Mouse (Mus musculus) B cell, adult 67 days (primary cell): ENCODE data around the gene Mark4. TPM values are rescaled to one million over a fixed set of nuclear protein-coding genes. Genes with fewer than 3 reads are reported as not detected.

Source experiments
- total RNA-seq, 2 experiments: library from RNA; stranded (reverse); gene quantifications; 4 replicates each; pipeline ENCODE4 v1.2.4; 2023

Mark4 gene
- total RNA-seq, result 10 to 100 TPM; 29.5 to 30.7 TPM

DNA sequence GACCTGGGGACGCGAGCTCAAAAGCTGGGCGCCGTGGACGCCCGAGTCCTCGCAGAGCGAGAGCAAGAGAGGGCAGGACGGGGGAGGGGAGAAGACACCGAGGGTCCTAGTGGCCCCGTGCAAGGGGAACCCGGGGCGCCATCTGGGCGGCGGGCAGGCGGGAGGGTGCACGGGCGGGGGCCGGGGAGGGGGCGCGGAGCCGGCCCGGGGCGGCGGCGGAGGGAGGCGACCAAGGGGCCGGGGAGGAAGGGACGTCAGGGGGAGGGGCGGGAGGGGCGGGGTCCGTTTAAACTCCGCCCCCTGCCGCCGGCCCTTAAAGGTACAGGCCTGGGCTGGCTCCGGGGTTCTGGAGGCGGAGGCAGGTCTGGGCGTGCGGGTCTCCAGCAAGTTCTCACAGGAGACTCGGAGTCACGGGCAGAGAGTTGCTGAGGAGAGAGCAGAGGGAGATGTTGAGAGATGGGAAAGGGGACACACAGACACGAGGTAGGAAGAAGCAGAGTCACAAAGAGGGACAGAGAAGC lies at the start of gene Mark4:
Mark4 (minus strand) TSS at position 231 of the 521 bp plus-strand sequence.

DNA sequence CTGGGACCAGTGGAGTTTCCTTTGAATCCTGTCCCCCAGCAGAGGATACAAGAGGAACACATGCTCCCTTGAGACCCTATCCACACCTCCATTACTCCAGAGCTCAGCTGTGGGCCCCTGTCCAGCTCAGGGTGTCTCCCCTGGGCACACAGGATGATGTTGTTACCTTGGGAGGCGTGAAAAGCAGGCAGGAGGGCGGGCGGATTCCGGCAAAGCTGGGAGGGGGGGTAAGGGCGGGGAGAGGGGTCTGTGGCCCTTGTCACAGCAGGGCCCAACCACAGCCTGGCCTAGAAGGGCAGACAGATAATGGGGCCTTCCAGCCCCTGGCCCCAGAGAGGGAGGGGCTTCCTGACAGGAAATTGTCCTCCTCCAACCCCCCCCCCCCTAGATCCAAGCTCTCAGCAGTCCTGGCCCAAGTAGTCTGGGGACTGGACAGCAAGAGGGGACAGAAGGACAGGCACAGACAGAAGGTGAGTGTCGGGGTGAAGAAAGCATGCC lies 4.3 kb upstream of the Mark4 start, which contains the start of gene Exoc3l2:
Exoc3l2 (plus strand) TSS at position 448 of the 498 bp plus-strand sequence.

DNA sequence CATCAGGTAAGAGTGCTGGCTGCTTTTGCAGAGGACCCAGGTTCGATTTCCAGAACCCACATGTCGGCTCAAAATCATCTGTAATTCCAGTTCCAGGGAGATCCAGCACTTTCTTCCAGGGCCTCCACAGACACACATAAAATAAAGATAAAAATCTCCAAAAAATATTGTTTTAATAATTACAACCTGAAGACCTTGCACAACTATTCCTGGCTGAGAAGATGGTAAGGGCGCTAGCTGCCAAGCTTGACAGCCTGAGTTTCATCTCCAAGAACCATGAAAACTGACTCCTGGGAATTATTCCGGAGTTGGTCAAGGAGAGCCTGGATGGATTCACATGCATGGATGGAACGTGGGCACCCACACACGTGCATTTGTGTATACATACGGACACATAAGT lies 54.1 kb downstream of the Mark4 start, which contains the start of gene Ckm:
Ckm (plus strand) TSS at position 301 of the 400 bp plus-strand sequence.

DNA sequence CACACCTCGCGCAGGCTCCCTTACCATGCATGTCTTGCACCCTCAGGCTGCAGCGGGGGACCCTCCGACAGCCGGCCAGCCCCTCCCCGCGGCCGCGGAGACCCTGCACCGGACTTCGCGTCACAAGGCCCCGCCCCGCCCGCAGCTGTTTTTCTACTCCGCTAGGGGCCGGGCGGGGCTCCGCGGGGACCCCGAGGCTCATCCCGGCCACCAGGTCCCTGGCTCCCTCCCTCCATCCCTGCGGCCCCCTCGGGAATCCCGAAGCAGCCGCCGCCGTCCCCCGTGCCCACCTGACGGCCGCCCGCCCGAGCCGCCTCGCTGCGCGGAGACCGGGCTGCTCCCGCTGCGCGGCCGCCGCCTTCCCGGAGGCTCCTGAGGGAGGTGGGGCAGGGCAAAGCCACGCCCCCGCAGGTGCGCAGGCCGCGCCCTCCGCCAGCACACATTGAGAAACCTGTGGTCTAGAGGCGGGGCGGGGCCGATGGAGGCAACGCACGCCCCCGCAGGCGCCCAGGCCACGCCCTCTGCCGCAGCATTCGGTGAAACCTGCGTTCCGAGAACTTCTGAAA lies 54.8 kb downstream of the Mark4 start, which contains the start of gene Klc3:
Klc3 (minus strand) TSS at position 374 of the 566 bp plus-strand sequence.

DNA sequence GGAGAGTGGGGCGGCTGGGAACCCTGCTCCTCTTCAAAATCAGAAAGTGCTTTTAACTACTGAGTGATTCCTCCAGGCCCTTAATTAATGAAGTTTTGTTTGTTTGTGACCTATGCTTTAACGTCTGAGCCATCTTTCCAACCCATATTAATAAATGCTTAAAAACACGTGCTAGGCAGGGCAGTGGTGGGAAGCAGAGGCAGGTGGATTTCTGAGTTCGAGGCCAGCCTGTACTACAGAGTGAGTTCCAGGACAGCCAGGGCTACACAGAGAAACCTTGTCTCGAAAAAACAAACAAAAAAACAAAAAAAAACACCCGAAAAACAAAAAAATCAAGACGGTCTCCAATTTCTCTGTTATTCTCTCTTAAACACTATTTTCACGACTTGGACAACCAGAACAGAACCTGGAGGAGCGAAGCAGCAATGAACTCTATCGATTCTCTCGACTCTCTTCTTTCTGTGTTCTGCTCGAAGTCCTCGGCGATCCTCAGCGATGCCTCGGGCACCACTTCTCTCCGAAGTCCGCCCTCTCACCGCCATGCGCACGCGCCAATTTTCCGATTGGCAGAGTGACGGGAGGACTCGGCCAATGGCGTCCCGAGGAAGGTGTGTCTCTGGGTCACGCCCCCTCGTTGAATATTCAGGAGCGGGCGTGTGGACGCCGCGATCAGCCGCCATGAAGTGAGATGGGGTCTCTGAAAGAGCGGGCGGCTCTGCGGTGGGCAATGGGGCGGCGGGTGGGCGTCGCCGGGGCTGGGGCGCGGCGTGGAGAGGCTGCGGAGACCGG lies 77.0 kb downstream of the Mark4 start, which contains the start of gene Ercc2:
Ercc2 (plus strand) TSS at position 634 of the 789 bp plus-strand sequence.

Other genes with a start within 250 kb of the Mark4 start
- not detected for gene Gpr4, start 246.3 kb downstream of the Mark4 start, total RNA-seq
- 10 to 100 TPM; 37.9 to 54.7 TPM for gene Opa3, start 230.5 kb downstream of the Mark4 start, total RNA-seq
- 100 to 1,000 TPM; 403 to 410 TPM for gene Vasp, start 187.0 kb downstream of the Mark4 start, total RNA-seq
- not detected for gene Ppm1n, start 178.8 kb downstream of the Mark4 start, total RNA-seq
- not detected for gene Rtn2, start 176.2 kb downstream of the Mark4 start, total RNA-seq
- gene Fosb, start 148.8 kb downstream of the Mark4 start, total RNA-seq, result 1,000 to 10,000 TPM in 1 of 2 experiments, 100 to 1,000 TPM in 1; 524 to 1,527 TPM
- 10 to 100 TPM; 64.3 to 66.3 TPM for gene Ercc1, start 114.0 kb downstream of the Mark4 start, total RNA-seq
- 10 to 100 TPM in 1 of 2 experiments, 1 to 10 TPM in 1; 6.7 to 10.7 TPM for gene Cd3eap, start 99.3 kb downstream of the Mark4 start, total RNA-seq
- gene Ppp1r13l, start 99.1 kb downstream of the Mark4 start, total RNA-seq, result 1 to 10 TPM; 1.4 to 1.9 TPM
- gene Ercc2, start 76.8 kb downstream of the Mark4 start, total RNA-seq, result 10 to 100 TPM; 57.0 to 80.3 TPM
- 1 to 10 TPM; 1.9 to 2.2 TPM for gene Klc3, start 54.7 kb downstream of the Mark4 start, total RNA-seq
- gene Ckm, start 54.0 kb downstream of the Mark4 start, total RNA-seq, result under 1 TPM; 0.44 TPM
- not detected for gene Exoc3l2, start 4.5 kb upstream of the Mark4 start, total RNA-seq
- 1 to 10 TPM; 5.8 to 6.5 TPM for gene Bloc1s3, start 49.5 kb upstream of the Mark4 start, total RNA-seq
- gene Trappc6a, start 49.6 kb upstream of the Mark4 start, total RNA-seq, result 10 to 100 TPM; 30.2 to 34.6 TPM
- under 1 TPM; 0.55 to 0.62 TPM for gene Nkpd1, start 59.0 kb upstream of the Mark4 start, total RNA-seq
- gene Ppp1r37, start 104.3 kb upstream of the Mark4 start, total RNA-seq, result 10 to 100 TPM; 58.2 to 64.2 TPM
- 10 to 100 TPM; 14.4 to 17.4 TPM for gene Zfp296, start 118.5 kb upstream of the Mark4 start, total RNA-seq
- 10 to 100 TPM; 88.5 to 93.3 TPM for gene Gemin7, start 118.8 kb upstream of the Mark4 start, total RNA-seq
- 100 to 1,000 TPM; 111 to 118 TPM for gene Clasrp, start 145.7 kb upstream of the Mark4 start, total RNA-seq
- gene Relb, start 170.6 kb upstream of the Mark4 start, total RNA-seq, result 100 to 1,000 TPM in 1 of 2 experiments, 10 to 100 TPM in 1; 94.7 to 102 TPM
- gene Clptm1, start 206.2 kb upstream of the Mark4 start, total RNA-seq, result 10 to 100 TPM; 80.3 to 90.7 TPM
- gene Apoc2, start 219.1 kb upstream of the Mark4 start, total RNA-seq, result not detected
- gene Gm44805, start 222.6 kb upstream of the Mark4 start, total RNA-seq, result not detected
- gene Apoc4, start 222.7 kb upstream of the Mark4 start, total RNA-seq, result not detected
- gene Apoc1, start 233.8 kb upstream of the Mark4 start, total RNA-seq, result not detected
- 10 to 100 TPM; 81.0 to 81.5 TPM for gene Apoe, start 240.4 kb upstream of the Mark4 start, total RNA-seq